Comparison of ENCODE assay signal across 33 mouse cellular contexts in genomic region chr8:122778703-122779239, GRCm38 (mm10). TPM values are rescaled to one million over a fixed set of nuclear protein-coding genes. Genes with fewer than 3 reads are reported as not detected.
DNase-seq lines count a peak whose midpoint lies in the region; ATAC-seq lines count a peak whose summit lies in the region.
"Had no signal": no experiment of that assay in that cellular context is flagged by ENCODE, and none has a peak within 500 bp of the region (broad histone marks: within the 10 kb centered on the region; RNA-seq: fewer than 3 reads in every experiment).

No protein-coding gene starts in this region.

- DNase-seq in heart, adult 11 months, result peak; percentile 88
- no peak for DNase-seq in heart, postnatal 14 days
- DNase-seq in lung, adult 18-20 months, result no peak
- DNase-seq: adrenal gland, adult 2 months; cerebellum, adult 2 months; cerebellum, postnatal 14 days; forebrain, postnatal 0 days; heart, postnatal 10 days; kidney, adult 18-20 months; kidney, postnatal 25 days; lung, adult 2 months; lung, postnatal 10 days; right cerebral cortex, adult 18-20 months; spleen, adult 18-20 months; thymus, adult 2 months; thymus, postnatal 36 days had no signal

- H3K4me3 ChIP-seq in megakaryocyte, embryonic 14.5 days (replicated peaks), result peak overlapping the region; percentile 64
- H3K4me3 ChIP-seq in liver, embryonic 16.5 days (ENCODE audit: low read depth, low read length), result no peak overlapping the region
- H3K4me3 ChIP-seq: forebrain, embryonic 10.5 days; heart, embryonic 10.5 days; hindbrain, embryonic 10.5 days; hindbrain, embryonic 15.5 days; kidney, embryonic 15.5 days; limb, embryonic 12.5 days; midbrain, embryonic 12.5 days; myocyte; neural tube, embryonic 12.5 days had no signal

- no peak for ATAC-seq in megakaryocyte, adult 5-6 weeks (ENCODE audit: poor library complexity, severe bottlenecking)
- peak; percentile 11; the same call in 1 of the 2 replicates for ATAC-seq in liver, embryonic 16.5 days (ENCODE audit: low read depth)
- no peak for ATAC-seq in CD4-positive, CD25-positive, alpha-beta regulatory T cell, adult 4 months
- ATAC-seq: activated CD4-positive, CD25-positive, alpha-beta regulatory T cell, adult 4 months; inflammation-experienced regulatory T-cells, adult 6 months had no signal

- no peak overlapping the region for H3K9ac ChIP-seq in liver, embryonic 16.5 days (ENCODE audit: low read depth, low read length)
- H3K9ac ChIP-seq: forebrain, postnatal 0 days; hindbrain, embryonic 15.5 days; kidney, embryonic 15.5 days; limb, embryonic 12.5 days; midbrain, embryonic 12.5 days; neural tube, embryonic 12.5 days had no signal

- H3K4me1 ChIP-seq in megakaryocyte, embryonic 14.5 days, result peaks cover 71% of the 10 kb centered on the region
- H3K4me1 ChIP-seq in liver, embryonic 16.5 days (ENCODE audit: control insufficient read depth, low read depth, low read length), result peaks cover 3% of the 10 kb centered on the region

- intact Hi-C loops in heart, postnatal 14 days (cut with DNase I), result no loop called here

- no peak overlapping the region for H3K27ac ChIP-seq in liver, embryonic 16.5 days (ENCODE audit: low read length)
- H3K27ac ChIP-seq: forebrain, embryonic 10.5 days; heart, embryonic 10.5 days; hindbrain, embryonic 10.5 days; hindbrain, embryonic 15.5 days; kidney, embryonic 15.5 days; limb, embryonic 12.5 days; macrophage; midbrain, embryonic 12.5 days; neural tube, embryonic 12.5 days; stomach, postnatal 0 days had no signal

- H3K9me3 ChIP-seq in megakaryocyte, embryonic 14.5 days, result no peaks in the 10 kb centered on the region
- H3K9me3 ChIP-seq in liver, embryonic 16.5 days (replicated peaks; ENCODE audit: control insufficient read depth, low read length), result no peaks in the 10 kb centered on the region
- H3K9me3 ChIP-seq: forebrain, embryonic 10.5 days; heart, embryonic 10.5 days; hindbrain, embryonic 10.5 days; hindbrain, embryonic 15.5 days; kidney, embryonic 15.5 days; limb, embryonic 12.5 days; midbrain, embryonic 12.5 days; neural tube, embryonic 12.5 days had no signal

- no peak overlapping the region for H3K4me2 ChIP-seq in liver, embryonic 16.5 days (ENCODE audit: low read depth, low read length)
- H3K4me2 ChIP-seq: hindbrain, embryonic 15.5 days; kidney, embryonic 15.5 days; limb, embryonic 12.5 days; midbrain, embryonic 12.5 days; neural tube, embryonic 12.5 days had no signal

- H3K36me3 ChIP-seq in megakaryocyte, embryonic 14.5 days (replicated peaks; ENCODE audit: low read length), result peaks cover 47% of the 10 kb centered on the region
- H3K36me3 ChIP-seq in liver, embryonic 16.5 days (ENCODE audit: control insufficient read depth, insufficient read depth), result no peaks in the 10 kb centered on the region

- peaks cover 12% of the 10 kb centered on the region for H3K27me3 ChIP-seq in megakaryocyte, embryonic 14.5 days (replicated peaks)
- peaks cover 6% of the 10 kb centered on the region; the same call in 1 of the 2 replicates for H3K27me3 ChIP-seq in liver, embryonic 16.5 days (ENCODE audit: control insufficient read depth, insufficient read depth, low read depth, low read length)
- H3K27me3 ChIP-seq: hindbrain, embryonic 15.5 days; limb, embryonic 12.5 days had no signal

- 62% methylated on average over 3 of the region's 3 CpGs for WGBS in liver, embryonic 16.5 days (ENCODE audit: insufficient replicate concordance)

RNA-seq across cellular contexts. Expression of gene Acsf3, which starts 3.5 kb away (rescaled TPM):
- 10 to 100 TPM; 24.7 to 26.8 TPM for total RNA-seq in heart, postnatal 14 days (2021)
- polyA plus RNA-seq in megakaryocyte, embryonic 14.5 days (2012; ENCODE audit: insufficient read depth, low replicate concordance), result 9.9 and 23.1 TPM in 2 replicates
- total RNA-seq in megakaryocyte, adult 5-6 weeks (2015), result 4.3 and 5.0 TPM in 2 replicates
- total RNA-seq in megakaryocyte, adult 5-6 weeks (2017), result 3.9 and 5.9 TPM in 2 replicates
- 9.1 and 10.3 TPM in 2 replicates for polyA plus RNA-seq in liver, embryonic 16.5 days (2015; fragmentation: Nextera tagmentation; extraction: Ambion mirVana)
- polyA plus RNA-seq in CD4-positive, CD25-positive, alpha-beta regulatory T cell, adult 4 months (2017; shearing (Covaris generic)), result 1 to 10 TPM; 4.9 to 8.2 TPM
